Mouse (Mus musculus): ENCODE measurements at regions not wholly inside any gene's neighbourhood (a gene's known extent, or its start where the extent isn't known, plus 50 kb on each side); places are given as distances from the start of the nearest gene placed in this dataset.

GRCm38 (mm10) chr4:55475409-55475808 lies 56.9 kb downstream of the Klf4 start:
- ATAC-seq (replicated peaks; ENCODE audit: low FRiP score) (no peak), DNase-seq (ENCODE audit: low spot score) (no peak)
- Histone ChIP-seq H3K4me1 (replicated peaks; ENCODE audit: control insufficient read depth, insufficient read depth, low read length) (no peaks in the 10 kb centered on the region), H3K27ac (ENCODE audit: low read depth, low read length) (no peak overlapping the region), H3K9me3 (ENCODE audit: control insufficient read depth, low read length) (no peaks in the 10 kb centered on the region), H3K4me3 (ENCODE audit: low read depth, low read length) (no peak overlapping the region), H3K4me2 (ENCODE audit: low read depth, low read length, severe bottlenecking) (no peak overlapping the region), H3K9ac (ENCODE audit: low read length) (no peak overlapping the region), H3K36me3 (ENCODE audit: control insufficient read depth, insufficient read depth, low read length) (no peaks in the 10 kb centered on the region), H3K27me3 (ENCODE audit: control insufficient read depth, insufficient read depth, low read length) (no peaks in the 10 kb centered on the region)
- WGBS = 79% methylated on average over 3 of the region's 3 CpGs

GRCm38 (mm10) chr4:55474044-55474788 lies 58.0 kb downstream of the Klf4 start:
- H3K27me3 ChIP-seq (ENCODE audit: control insufficient read depth, insufficient read depth, low read length) = no peaks in the 10 kb centered on the region
- no peak for ATAC-seq (replicated peaks; ENCODE audit: low FRiP score)
- no peak for DNase-seq (ENCODE audit: low spot score)

GRCm38 (mm10) chr4:55472649-55473048 lies 59.6 kb downstream of the Klf4 start:
- Histone ChIP-seq H3K4me1 (replicated peaks; ENCODE audit: control insufficient read depth, insufficient read depth, low read length) (no peaks in the 10 kb centered on the region), H3K4me2 (ENCODE audit: low read depth, low read length, severe bottlenecking) (no peak overlapping the region), H3K4me3 (ENCODE audit: low read depth, low read length) (no peak overlapping the region), H3K27ac (ENCODE audit: low read depth, low read length) (no peak overlapping the region), H3K9ac (ENCODE audit: low read length) (no peak overlapping the region), H3K36me3 (ENCODE audit: control insufficient read depth, insufficient read depth, low read length) (no peaks in the 10 kb centered on the region), H3K9me3 (ENCODE audit: control insufficient read depth, low read length) (no peaks in the 10 kb centered on the region), H3K27me3 (ENCODE audit: control insufficient read depth, insufficient read depth, low read length) (no peaks in the 10 kb centered on the region)
- no peak for DNase-seq (ENCODE audit: low spot score)
- ATAC-seq (replicated peaks; ENCODE audit: low FRiP score) = no peak
- 88% methylated on average over 2 of the region's 2 CpGs for WGBS

More at GRCm38 (mm10) chr4:55474044-55474788, 58.0 kb downstream of the Klf4 start:
- no peak overlapping the region for H3K9ac ChIP-seq (ENCODE audit: low read length)
- H3K4me3 ChIP-seq (ENCODE audit: low read depth, low read length) = no peak overlapping the region
- H3K4me2 ChIP-seq (ENCODE audit: low read depth, low read length, severe bottlenecking) = no peak overlapping the region
- no peaks in the 10 kb centered on the region for H3K36me3 ChIP-seq (ENCODE audit: control insufficient read depth, insufficient read depth, low read length)
- no peak overlapping the region for H3K27ac ChIP-seq (ENCODE audit: low read depth, low read length)
- no peaks in the 10 kb centered on the region for H3K9me3 ChIP-seq (ENCODE audit: control insufficient read depth, low read length)
- 87% methylated on average over 16 of the region's 16 CpGs for WGBS
- no peaks in the 10 kb centered on the region for H3K4me1 ChIP-seq (replicated peaks; ENCODE audit: control insufficient read depth, insufficient read depth, low read length)

- no peak for ATAC-seq (replicated peaks; ENCODE audit: low FRiP score)
- no peaks in the 10 kb centered on the region for H3K9me3 ChIP-seq (ENCODE audit: control insufficient read depth, low read length)
These were observed 61.2 kb downstream of the Klf4 start for GRCm38 (mm10) chr4:55470779-55471663.

GRCm38 (mm10) chr4:55464192-55464591 lies 68.1 kb downstream of the Klf4 start:
- Histone ChIP-seq H3K27ac (ENCODE audit: low read depth, low read length) (no peak overlapping the region), H3K9ac (ENCODE audit: low read length) (no peak overlapping the region), H3K9me3 (ENCODE audit: control insufficient read depth, low read length) (no peaks in the 10 kb centered on the region), H3K36me3 (ENCODE audit: control insufficient read depth, insufficient read depth, low read length) (no peaks in the 10 kb centered on the region), H3K27me3 (ENCODE audit: control insufficient read depth, insufficient read depth, low read length) (no peaks in the 10 kb centered on the region), H3K4me1 (replicated peaks; ENCODE audit: control insufficient read depth, insufficient read depth, low read length) (peaks cover 5% of the 10 kb centered on the region), H3K4me2 (ENCODE audit: low read depth, low read length, severe bottlenecking) (no peak overlapping the region), H3K4me3 (ENCODE audit: low read depth, low read length) (no peak overlapping the region)
- ATAC-seq (replicated peaks; ENCODE audit: low FRiP score) (peak; percentile 58), DNase-seq (ENCODE audit: low spot score) (no peak)
- WGBS = 8% methylated on average over 8 of the region's 8 CpGs

More at GRCm38 (mm10) chr4:55470779-55471663, 61.2 kb downstream of the Klf4 start:
- 85% methylated on average over 13 of the region's 13 CpGs for WGBS
- H3K36me3 ChIP-seq (ENCODE audit: control insufficient read depth, insufficient read depth, low read length) = no peaks in the 10 kb centered on the region
- DNase-seq (ENCODE audit: low spot score) = no peak
- no peak overlapping the region for H3K4me3 ChIP-seq (ENCODE audit: low read depth, low read length)
- H3K27ac ChIP-seq (ENCODE audit: low read depth, low read length) = no peak overlapping the region
- H3K4me1 ChIP-seq (replicated peaks; ENCODE audit: control insufficient read depth, insufficient read depth, low read length) = no peaks in the 10 kb centered on the region
- no peak overlapping the region for H3K9ac ChIP-seq (ENCODE audit: low read length)
- no peaks in the 10 kb centered on the region for H3K27me3 ChIP-seq (ENCODE audit: control insufficient read depth, insufficient read depth, low read length)
- H3K4me2 ChIP-seq (ENCODE audit: low read depth, low read length, severe bottlenecking) = no peak overlapping the region

GRCm38 (mm10) chr4:55461927-55462326 lies 70.3 kb downstream of the Klf4 start:
- Histone ChIP-seq H3K9me3 (ENCODE audit: control insufficient read depth, low read length) (no peaks in the 10 kb centered on the region), H3K27me3 (ENCODE audit: control insufficient read depth, insufficient read depth, low read length) (no peaks in the 10 kb centered on the region), H3K27ac (ENCODE audit: low read depth, low read length) (no peak overlapping the region), H3K9ac (ENCODE audit: low read length) (no peak overlapping the region), H3K4me1 (replicated peaks; ENCODE audit: control insufficient read depth, insufficient read depth, low read length) (peaks cover 5% of the 10 kb centered on the region), H3K4me2 (ENCODE audit: low read depth, low read length, severe bottlenecking) (no peak overlapping the region), H3K4me3 (ENCODE audit: low read depth, low read length) (no peak overlapping the region), H3K36me3 (ENCODE audit: control insufficient read depth, insufficient read depth, low read length) (no peaks in the 10 kb centered on the region)
- WGBS = 88% methylated on average over 5 of the region's 5 CpGs
- DNase-seq (ENCODE audit: low spot score) (no peak), ATAC-seq (replicated peaks; ENCODE audit: low FRiP score) (no peak)

GRCm38 (mm10) chr4:55453902-55454301 lies 78.4 kb downstream of the Klf4 start:
- no peak overlapping the region for H3K9ac ChIP-seq (ENCODE audit: low read length)
- no peak for DNase-seq (ENCODE audit: low spot score)
- no peak overlapping the region for H3K4me3 ChIP-seq (ENCODE audit: low read depth, low read length)
- no peaks in the 10 kb centered on the region for H3K9me3 ChIP-seq (ENCODE audit: control insufficient read depth, low read length)
- no peak for ATAC-seq (replicated peaks; ENCODE audit: low FRiP score)
- no peaks in the 10 kb centered on the region for H3K36me3 ChIP-seq (ENCODE audit: control insufficient read depth, insufficient read depth, low read length)
- 77% methylated on average over 5 of the region's 5 CpGs for WGBS
- H3K27ac ChIP-seq (ENCODE audit: low read depth, low read length) = no peak overlapping the region
- no peaks in the 10 kb centered on the region for H3K4me1 ChIP-seq (replicated peaks; ENCODE audit: control insufficient read depth, insufficient read depth, low read length)
- no peak overlapping the region for H3K4me2 ChIP-seq (ENCODE audit: low read depth, low read length, severe bottlenecking)
- H3K27me3 ChIP-seq (ENCODE audit: control insufficient read depth, insufficient read depth, low read length) = no peaks in the 10 kb centered on the region

GRCm38 (mm10) chr4:55452546-55452945 lies 79.7 kb downstream of the Klf4 start:
- no peak for DNase-seq (ENCODE audit: low spot score)
- Histone ChIP-seq H3K36me3 (ENCODE audit: control insufficient read depth, insufficient read depth, low read length) (no peaks in the 10 kb centered on the region), H3K27ac (ENCODE audit: low read depth, low read length) (no peak overlapping the region), H3K4me3 (ENCODE audit: low read depth, low read length) (no peak overlapping the region), H3K4me1 (replicated peaks; ENCODE audit: control insufficient read depth, insufficient read depth, low read length) (no peaks in the 10 kb centered on the region), H3K27me3 (ENCODE audit: control insufficient read depth, insufficient read depth, low read length) (no peaks in the 10 kb centered on the region), H3K4me2 (ENCODE audit: low read depth, low read length, severe bottlenecking) (no peak overlapping the region), H3K9ac (ENCODE audit: low read length) (no peak overlapping the region), H3K9me3 (ENCODE audit: control insufficient read depth, low read length) (no peaks in the 10 kb centered on the region)
- 86% methylated on average over 6 of the region's 6 CpGs for WGBS
- ATAC-seq (replicated peaks; ENCODE audit: low FRiP score) = no peak
